Mouse (Mus musculus) small intestine, adult 2 months (tissue): ENCODE measurements around the gene Gm20503.

ENCODE experiments used
- CTCF ChIP-seq: fragments of 200-500 bp; IDR thresholded peaks from 2 replicates; pipeline ENCODE4 v1.5.1; 2012; ENCODE audit warnings: low read depth, mild to moderate bottlenecking, control low read depth, inconsistent platforms, low read length, moderate library complexity, mixed read lengths; ENCODE audit not compliant: insufficient replicate concordance, insufficient read length; ENCODE audit errors: extremely low read depth
- POLR2A ChIP-seq: fragments of 200-500 bp; IDR thresholded peaks from 2 replicates; pipeline ENCODE4 v1.6.1; 2012; ENCODE audit warnings: low read depth, mild to moderate bottlenecking, control low read depth, inconsistent platforms, low read length, moderate library complexity

DNA sequence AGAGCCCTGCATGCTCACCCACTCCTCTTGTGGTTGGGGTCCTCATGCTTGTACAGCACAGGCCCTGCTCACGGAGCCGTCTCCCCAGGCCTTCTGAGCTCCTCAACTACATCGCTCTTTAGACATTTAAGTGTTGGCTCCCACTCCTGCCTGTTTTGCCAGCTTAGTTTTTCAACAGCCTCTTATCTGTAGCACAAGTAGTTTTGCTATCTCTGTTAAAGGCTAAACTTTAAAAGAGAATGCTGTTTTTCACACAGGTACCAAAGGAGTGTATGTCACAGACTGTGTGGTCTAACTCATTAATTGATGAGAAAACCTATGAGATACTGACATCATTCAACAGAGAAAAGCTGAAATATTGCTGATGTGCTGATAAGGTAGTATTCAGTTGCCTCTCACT is 8.4 kb downstream of the Gm20503 start:
- TF ChIP-seq CTCF (no peak), POLR2A (no peak)
